Mouse (Mus musculus): ENCODE measurements around the gene B230307C23Rik. TPM values are rescaled to one million over a fixed set of nuclear protein-coding genes. Genes with fewer than 3 reads are reported as not detected.
A peak's percentile ranks its signal among the peaks of the same experiment; 100 is the strongest.

B230307C23Rik gene
- polyA plus RNA-seq (2012; rRNA removed) = 3.7 and 5.1 TPM in 2 replicates

DNA sequence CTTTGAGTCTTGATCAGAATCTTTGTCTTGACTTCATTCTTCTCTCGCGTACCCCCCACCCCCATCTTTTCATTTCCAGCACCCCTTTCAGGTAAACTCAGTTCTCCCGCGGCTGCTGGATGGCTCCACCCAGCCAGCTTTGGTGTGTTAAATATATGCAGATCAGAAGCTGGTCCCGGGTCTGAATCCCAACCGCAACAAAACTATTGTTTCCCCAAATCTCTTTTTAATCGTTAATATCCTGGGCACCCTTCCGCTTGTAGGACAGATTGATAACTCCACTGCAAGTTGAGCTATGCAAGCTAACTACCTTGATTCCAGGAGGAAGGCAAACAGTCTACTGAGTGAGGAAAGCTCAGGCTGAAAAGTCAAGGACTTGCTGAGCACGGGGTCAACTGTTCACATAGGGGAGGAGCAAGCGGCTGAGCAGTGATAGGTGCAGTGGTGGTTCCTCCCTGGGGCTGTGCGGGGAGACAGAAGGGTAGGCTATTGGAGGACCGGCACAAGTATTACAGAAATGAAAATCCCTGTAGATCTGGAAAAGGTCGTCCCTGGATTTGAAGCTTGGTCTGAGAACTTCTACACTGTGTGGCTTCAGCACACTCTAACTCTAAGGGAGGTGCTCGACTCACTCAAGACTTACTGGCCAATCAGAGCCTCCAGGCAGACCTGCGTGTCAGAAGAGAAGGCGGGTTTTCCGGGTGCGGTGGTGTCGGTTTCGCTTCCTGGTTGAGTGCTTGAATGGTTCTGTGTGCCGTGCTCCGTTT is at the start of gene B230307C23Rik:
B230307C23Rik (plus strand) TSS at position 700 of the 767 bp plus-strand sequence.
- peak within 1 kb of the TSS; percentile 78 for H3K27ac ChIP-seq (ENCODE audit: insufficient read depth, low read length)
- DNase-seq (ENCODE audit: low read depth in 1 of 2, low spot score in 2 of 2) = peak; percentile 82 to 86
- peaks cover 15% of the 10 kb centered on the region for H3K4me1 ChIP-seq (ENCODE audit: control insufficient read depth, insufficient read depth, insufficient read length)
- peak within 1 kb of the TSS; percentile 87 for H3K4me3 ChIP-seq (ENCODE audit: extremely low read depth, insufficient read depth, insufficient read length)
- H3K36me3 ChIP-seq (ENCODE audit: control insufficient read depth, insufficient read depth, low read length) = no peaks in the 10 kb centered on the region
- no peaks in the 10 kb centered on the region for H3K27me3 ChIP-seq (ENCODE audit: control insufficient read depth, insufficient read depth, low read length)
- TF ChIP-seq CTCF (IDR thresholded peaks at IDR 0.05; ENCODE audit: extremely low read depth, insufficient read depth, insufficient read length, insufficient replicate concordance) (no peak), POLR2A (IDR thresholded peaks at IDR 0.05; ENCODE audit: low read depth, low read length) (0 out of 2 replicates have a peak, but pooled peaks have one; percentile 3)
- WGBS = 3% methylated on average over 22 of the region's 22 CpGs

DNA sequence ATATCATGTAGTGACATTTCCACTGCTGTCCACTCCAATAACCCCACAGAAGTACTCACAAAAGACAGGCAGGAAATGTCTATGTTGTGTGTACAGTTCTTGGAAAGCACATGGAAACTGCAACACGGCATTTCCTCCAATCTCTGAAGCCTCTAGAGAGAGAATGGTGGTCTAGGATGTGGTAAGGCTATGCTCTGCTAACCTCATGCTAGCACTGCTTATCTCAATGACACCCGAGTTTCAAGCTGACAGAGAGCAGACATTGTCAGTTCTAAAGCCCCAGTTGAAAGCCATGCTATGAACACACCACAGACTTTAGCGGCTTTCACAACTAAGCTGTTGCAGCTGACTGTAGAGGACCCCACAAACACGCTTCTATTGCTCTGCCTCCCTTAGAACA is 48.3 kb upstream of the B230307C23Rik start:
- WGBS = 35% methylated on average over 4 of the region's 4 CpGs
- DNase-seq (ENCODE audit: low read depth in 1 of 2, low spot score in 2 of 2) = no peak
- H3K27ac ChIP-seq (ENCODE audit: insufficient read depth, low read length) = no peak overlapping the region
- no peak for TF ChIP-seq POLR2A (IDR thresholded peaks at IDR 0.05; ENCODE audit: low read depth, low read length)
- no peak for TF ChIP-seq CTCF (IDR thresholded peaks at IDR 0.05; ENCODE audit: extremely low read depth, insufficient read depth, insufficient read length, insufficient replicate concordance)
- H3K4me3 ChIP-seq (ENCODE audit: extremely low read depth, insufficient read depth, insufficient read length) = no peak overlapping the region
- H3K27me3 ChIP-seq (ENCODE audit: control insufficient read depth, insufficient read depth, low read length) = no peaks in the 10 kb centered on the region
- H3K4me1 ChIP-seq (ENCODE audit: control insufficient read depth, insufficient read depth, insufficient read length) = no peaks in the 10 kb centered on the region
- H3K36me3 ChIP-seq (ENCODE audit: control insufficient read depth, insufficient read depth, low read length) = peaks cover 27% of the 10 kb centered on the region

DNA sequence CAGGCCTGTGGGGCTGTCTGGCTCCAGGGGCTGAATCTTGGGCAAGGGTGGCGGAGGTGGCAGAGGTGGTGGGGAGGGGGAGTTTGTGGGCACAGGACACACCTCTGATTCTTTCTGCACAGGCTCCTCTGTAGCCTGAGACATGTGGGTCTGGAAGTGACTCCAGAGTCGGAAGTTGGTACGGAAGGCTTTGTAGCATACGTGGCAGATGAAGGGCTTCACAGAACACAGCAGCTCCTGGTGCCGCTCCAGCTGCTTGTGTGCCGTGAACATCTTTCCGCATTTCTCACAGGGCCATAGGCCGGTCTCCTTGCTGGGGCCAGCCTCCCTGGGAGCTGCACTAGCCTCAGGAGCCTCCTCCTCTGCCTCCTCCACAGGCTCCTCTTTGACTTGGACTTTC is 47.1 kb upstream of the B230307C23Rik start:
- Histone ChIP-seq H3K36me3 (ENCODE audit: control insufficient read depth, insufficient read depth, low read length) (peaks cover 27% of the 10 kb centered on the region), H3K27me3 (ENCODE audit: control insufficient read depth, insufficient read depth, low read length) (no peaks in the 10 kb centered on the region), H3K4me1 (ENCODE audit: control insufficient read depth, insufficient read depth, insufficient read length) (no peaks in the 10 kb centered on the region), H3K4me3 (ENCODE audit: extremely low read depth, insufficient read depth, insufficient read length) (no peak overlapping the region), H3K27ac (ENCODE audit: insufficient read depth, low read length) (no peak overlapping the region)
- 95% methylated on average over 8 of the region's 8 CpGs for WGBS
- DNase-seq (ENCODE audit: low read depth in 1 of 2, low spot score in 2 of 2) = no peak
- TF ChIP-seq POLR2A (IDR thresholded peaks at IDR 0.05; ENCODE audit: low read depth, low read length) = no peak
- TF ChIP-seq CTCF (IDR thresholded peaks at IDR 0.05; ENCODE audit: extremely low read depth, insufficient read depth, insufficient read length, insufficient replicate concordance) = no peak

GRCm38 (mm10) chr16:97952371-97952770 is 44.7 kb upstream of the B230307C23Rik start:
- DNase-seq (ENCODE audit: low read depth in 1 of 2, low spot score in 2 of 2) = no peak
- Histone ChIP-seq H3K27me3 (ENCODE audit: control insufficient read depth, insufficient read depth, low read length) (no peaks in the 10 kb centered on the region), H3K4me3 (ENCODE audit: extremely low read depth, insufficient read depth, insufficient read length) (no peak overlapping the region), H3K27ac (ENCODE audit: insufficient read depth, low read length) (no peak overlapping the region), H3K36me3 (ENCODE audit: control insufficient read depth, insufficient read depth, low read length) (peaks cover 30% of the 10 kb centered on the region), H3K4me1 (ENCODE audit: control insufficient read depth, insufficient read depth, insufficient read length) (no peaks in the 10 kb centered on the region)
- WGBS = 85% methylated on average over 4 of the region's 4 CpGs
- TF ChIP-seq CTCF (IDR thresholded peaks at IDR 0.05; ENCODE audit: extremely low read depth, insufficient read depth, insufficient read length, insufficient replicate concordance) = no peak
- no peak for TF ChIP-seq POLR2A (IDR thresholded peaks at IDR 0.05; ENCODE audit: low read depth, low read length)

DNA sequence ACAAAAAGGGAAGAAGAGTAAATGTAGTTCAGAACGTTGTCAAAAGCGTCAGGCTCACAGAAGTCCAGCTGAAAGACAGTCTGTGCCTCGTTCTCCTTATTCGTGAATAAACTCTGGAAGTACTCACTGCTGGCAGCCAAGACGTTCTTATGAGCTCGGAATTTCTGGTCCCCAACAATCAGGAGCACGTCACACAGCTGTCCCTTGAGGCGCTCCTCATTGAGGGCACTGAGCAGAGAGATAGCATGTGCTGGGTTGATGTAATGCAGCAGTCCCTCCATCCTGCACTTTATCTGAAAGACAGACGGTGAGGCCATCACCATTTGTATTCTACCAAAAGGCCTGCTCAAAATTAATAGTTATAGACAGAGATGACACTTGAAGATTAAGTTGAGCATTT is 44.3 kb upstream of the B230307C23Rik start:
- no peak overlapping the region for H3K4me3 ChIP-seq (ENCODE audit: extremely low read depth, insufficient read depth, insufficient read length)
- no peak for TF ChIP-seq POLR2A (IDR thresholded peaks at IDR 0.05; ENCODE audit: low read depth, low read length)
- no peak for TF ChIP-seq CTCF (IDR thresholded peaks at IDR 0.05; ENCODE audit: extremely low read depth, insufficient read depth, insufficient read length, insufficient replicate concordance)
- peaks cover 30% of the 10 kb centered on the region for H3K36me3 ChIP-seq (ENCODE audit: control insufficient read depth, insufficient read depth, low read length)
- H3K4me1 ChIP-seq (ENCODE audit: control insufficient read depth, insufficient read depth, insufficient read length) = no peaks in the 10 kb centered on the region
- H3K27ac ChIP-seq (ENCODE audit: insufficient read depth, low read length) = no peak overlapping the region
- H3K27me3 ChIP-seq (ENCODE audit: control insufficient read depth, insufficient read depth, low read length) = no peaks in the 10 kb centered on the region
- no peak for DNase-seq (ENCODE audit: low read depth in 1 of 2, low spot score in 2 of 2)
- 90% methylated on average over 9 of the region's 9 CpGs for WGBS

- Histone ChIP-seq H3K27me3 (ENCODE audit: control insufficient read depth, insufficient read depth, low read length) (no peaks in the 10 kb centered on the region), H3K36me3 (ENCODE audit: control insufficient read depth, insufficient read depth, low read length) (peaks cover 30% of the 10 kb centered on the region), H3K27ac (ENCODE audit: insufficient read depth, low read length) (no peak overlapping the region), H3K4me3 (ENCODE audit: extremely low read depth, insufficient read depth, insufficient read length) (no peak overlapping the region), H3K4me1 (ENCODE audit: control insufficient read depth, insufficient read depth, insufficient read length) (no peaks in the 10 kb centered on the region)
- WGBS = 80% methylated on average over 2 of the region's 2 CpGs
- TF ChIP-seq CTCF (IDR thresholded peaks at IDR 0.05; ENCODE audit: extremely low read depth, insufficient read depth, insufficient read length, insufficient replicate concordance) (no peak), POLR2A (IDR thresholded peaks at IDR 0.05; ENCODE audit: low read depth, low read length) (no peak)
- no peak for DNase-seq (ENCODE audit: low read depth in 1 of 2, low spot score in 2 of 2)
These were observed 43.8 kb upstream of the B230307C23Rik start for GRCm38 (mm10) chr16:97953300-97953699.

DNA sequence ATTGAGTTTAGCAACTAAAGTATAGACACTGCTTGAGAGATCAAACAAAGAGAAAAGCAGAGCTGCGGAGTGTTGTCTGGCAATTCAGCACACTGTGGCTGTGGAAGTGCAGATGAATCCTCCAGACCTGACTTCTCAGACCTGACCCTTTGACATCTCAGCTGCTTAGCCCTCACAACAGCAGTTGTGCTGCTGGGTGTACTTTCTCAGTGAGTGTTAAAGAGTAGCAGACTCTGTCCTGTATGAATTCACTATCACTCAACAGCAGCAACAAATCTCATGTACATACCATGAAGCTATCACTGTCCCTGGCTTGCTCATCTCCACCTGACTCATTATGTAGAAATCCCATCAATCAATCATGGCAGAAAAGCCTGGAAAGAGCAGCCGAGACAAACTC is 41.1 kb upstream of the B230307C23Rik start:
- no peak for DNase-seq (ENCODE audit: low read depth in 1 of 2, low spot score in 2 of 2)

More for the DNA sequence above, 41.1 kb upstream of the B230307C23Rik start:
- WGBS = 93% methylated on average over 2 of the region's 2 CpGs
- Histone ChIP-seq H3K4me1 (ENCODE audit: control insufficient read depth, insufficient read depth, insufficient read length) (no peaks in the 10 kb centered on the region), H3K36me3 (ENCODE audit: control insufficient read depth, insufficient read depth, low read length) (peaks cover 17% of the 10 kb centered on the region), H3K27ac (ENCODE audit: insufficient read depth, low read length) (no peak overlapping the region), H3K27me3 (ENCODE audit: control insufficient read depth, insufficient read depth, low read length) (no peaks in the 10 kb centered on the region), H3K4me3 (ENCODE audit: extremely low read depth, insufficient read depth, insufficient read length) (no peak overlapping the region)
- TF ChIP-seq POLR2A (IDR thresholded peaks at IDR 0.05; ENCODE audit: low read depth, low read length) (no peak), CTCF (IDR thresholded peaks at IDR 0.05; ENCODE audit: extremely low read depth, insufficient read depth, insufficient read length, insufficient replicate concordance) (no peak)

Measured in spleen, adult 2 months (tissue).